Comparison of ENCODE assay signal across 7 mouse cellular contexts in genomic region chr6:113891225-113891967, GRCm38 (mm10).
A peak's percentile ranks its signal among the peaks of the same experiment; 100 is the strongest.
DNase-seq lines count a peak whose midpoint lies in the region; ATAC-seq and TF ChIP-seq lines count a peak whose summit lies in the region.

No protein-coding gene starts in this region.

- 0 out of 2 replicates have a peak overlapping the region, but pooled peaks have one; percentile 20 for H3K9ac ChIP-seq in intestine, embryonic 15.5 days
- H3K9ac ChIP-seq in liver, embryonic 15.5 days = no peak overlapping the region
- no peak overlapping the region for H3K9ac ChIP-seq in stomach, embryonic 14.5 days (replicated peaks; ENCODE audit: low read depth, low read length)

- no peak overlapping the region for H3K27ac ChIP-seq in testis, adult 2 months (ENCODE audit: control insufficient read depth, insufficient read depth, low read depth, low read length)
- H3K27ac ChIP-seq in intestine, embryonic 15.5 days = no peak overlapping the region
- H3K27ac ChIP-seq in liver, embryonic 15.5 days (replicated peaks) = no peak overlapping the region
- no peak overlapping the region for H3K27ac ChIP-seq in stomach, embryonic 14.5 days (ENCODE audit: low read length)

- TF ChIP-seq CTCF in testis, adult 2 months (IDR thresholded peaks at IDR 0.05; ENCODE audit: control insufficient read depth, insufficient read depth, insufficient replicate concordance, low read depth, low read length) = no peak

- TF ChIP-seq POLR2A in testis, adult 2 months (IDR thresholded peaks at IDR 0.05; ENCODE audit: control insufficient read depth, low read depth, low read length) = no peak

- peak overlapping the region; percentile 71 for H3K4me2 ChIP-seq in intestine, embryonic 15.5 days (replicated peaks)
- H3K4me2 ChIP-seq in liver, embryonic 15.5 days = peak overlapping the region; percentile 44
- H3K4me2 ChIP-seq in stomach, embryonic 14.5 days (replicated peaks; ENCODE audit: low read depth, low read length) = peak overlapping the region; percentile 58

- under 1% methylated on average over 48 of the region's 49 CpGs for WGBS in intestine, embryonic 15.5 days
- 2% methylated on average over 49 of the region's 49 CpGs for WGBS in liver, embryonic 15.5 days (ENCODE audit: insufficient replicate concordance)
- WGBS in stomach, embryonic 14.5 days = 1% methylated on average over 46 of the region's 49 CpGs

- peaks cover 11% of the 10 kb centered on the region for H3K4me1 ChIP-seq in testis, adult 2 months (ENCODE audit: control insufficient read depth, insufficient read depth, low read length)
- H3K4me1 ChIP-seq in intestine, embryonic 15.5 days (replicated peaks) = 0 out of 2 replicates have a peak, but pooled peaks cover 3% of the 10 kb centered on the region
- peaks cover 13% of the 10 kb centered on the region for H3K4me1 ChIP-seq in liver, embryonic 15.5 days (replicated peaks)
- H3K4me1 ChIP-seq in stomach, embryonic 14.5 days (ENCODE audit: control insufficient read depth, insufficient read depth, low read length) = 0 out of 2 replicates have a peak, but pooled peaks cover 4% of the 10 kb centered on the region

- H3K27me3 ChIP-seq in testis, adult 2 months (ENCODE audit: control insufficient read depth, insufficient read depth, low read length) = no peaks in the 10 kb centered on the region
- peaks cover 57% of the 10 kb centered on the region for H3K27me3 ChIP-seq in intestine, embryonic 15.5 days (replicated peaks)
- peaks cover 38% of the 10 kb centered on the region for H3K27me3 ChIP-seq in liver, embryonic 15.5 days
- peaks cover 25% of the 10 kb centered on the region; the same call in 1 of the 2 replicates for H3K27me3 ChIP-seq in stomach, embryonic 14.5 days (ENCODE audit: control insufficient read depth, insufficient read depth, low read length)

- H3K36me3 ChIP-seq in testis, adult 2 months (ENCODE audit: control insufficient read depth, insufficient read depth, low read length) = no peaks in the 10 kb centered on the region
- H3K36me3 ChIP-seq in intestine, embryonic 15.5 days = no peaks in the 10 kb centered on the region
- H3K36me3 ChIP-seq in liver, embryonic 15.5 days (replicated peaks) = no peaks in the 10 kb centered on the region
- no peaks in the 10 kb centered on the region for H3K36me3 ChIP-seq in stomach, embryonic 14.5 days (ENCODE audit: control insufficient read depth, insufficient read depth, low read length)

- H3K4me3 ChIP-seq in testis, adult 2 months (ENCODE audit: control insufficient read depth, low read depth, low read length) = peak overlapping the region; percentile 28; the same call in 1 of the 2 replicates
- H3K4me3 ChIP-seq in intestine, embryonic 15.5 days (replicated peaks) = peak overlapping the region; percentile 37
- H3K4me3 ChIP-seq in liver, embryonic 15.5 days (replicated peaks) = peak overlapping the region; percentile 41
- H3K4me3 ChIP-seq in stomach, embryonic 14.5 days (ENCODE audit: low read depth, low read length) = peak overlapping the region; percentile 31

- peak; percentile 76 for ATAC-seq in intestine, embryonic 15.5 days
- ATAC-seq in liver, embryonic 15.5 days (ENCODE audit: insufficient read depth) = peak; percentile 20; the same call in 1 of the 2 replicates
- ATAC-seq in stomach, embryonic 14.5 days (ENCODE audit: insufficient number of reproducible peaks, insufficient read depth, low FRiP score, low read depth) = peak; percentile 66

- no peaks in the 10 kb centered on the region for H3K9me3 ChIP-seq in intestine, embryonic 15.5 days
- no peaks in the 10 kb centered on the region for H3K9me3 ChIP-seq in liver, embryonic 15.5 days (replicated peaks)
- no peaks in the 10 kb centered on the region for H3K9me3 ChIP-seq in stomach, embryonic 14.5 days (ENCODE audit: control insufficient read depth, low read depth, low read length)

- DNase-seq in testis, postnatal 10 days (ENCODE audit: low spot score) = no peak
- DNase-seq in embryo, embryonic 10.5 days (ENCODE audit: low spot score) = peak; percentile 45
- no peak for DNase-seq in MN1 (ENCODE audit: low spot score)

Comparison
In these comparisons a context has a peak if more than half of its experiments do, and no peak if none do; other contexts are left out.
1. ATAC-seq: peak in every context shown above with its lines; median percentile 76 in intestine, embryonic 15.5 days; 66 in stomach, embryonic 14.5 days; 20 in liver, embryonic 15.5 days.